Comparison of ENCODE assay signal across 9 mouse cellular contexts in genomic region chr12:102703111-102703412, GRCm38 (mm10). TPM values are rescaled to one million over a fixed set of nuclear protein-coding genes. Genes with fewer than 3 reads are reported as not detected.
DNase-seq lines count a peak whose midpoint lies in the region; ATAC-seq and TF ChIP-seq lines count a peak whose summit lies in the region.
"Had no signal": no experiment of that assay in that cellular context is flagged by ENCODE, and none has a peak within 500 bp of the region (broad histone marks: within the 10 kb centered on the region; RNA-seq: fewer than 3 reads in every experiment).

No protein-coding gene starts in this region.

- 4% methylated on average over 4 of the region's 4 CpGs for WGBS in hindbrain, embryonic 14.5 days
- 6% methylated on average over 4 of the region's 4 CpGs for WGBS in lung, embryonic 16.5 days

- peak overlapping the region; percentile 97 for H3K4me3 ChIP-seq in gastrocnemius, adult 2 months
- peak overlapping the region; percentile 90 for H3K4me3 ChIP-seq in E14TG2a.4 (replicated peaks; ENCODE audit: low read length)
- peak overlapping the region; percentile 49 for H3K4me3 ChIP-seq in cortical plate, adult 2 months (ENCODE audit: insufficient read depth, low read length)
- peak overlapping the region; percentile 65 for H3K4me3 ChIP-seq in hindbrain, embryonic 14.5 days (replicated peaks; ENCODE audit: low read length)
- H3K4me3 ChIP-seq in lung, embryonic 16.5 days (ENCODE audit: low read length) = peak overlapping the region; percentile 79

- peaks cover 14% of the 10 kb centered on the region for H3K36me3 ChIP-seq in E14TG2a.4 (ENCODE audit: insufficient read depth, low read length)
- no peaks in the 10 kb centered on the region for H3K36me3 ChIP-seq in hindbrain, embryonic 14.5 days (replicated peaks; ENCODE audit: control insufficient read depth, insufficient read depth)
- no peaks in the 10 kb centered on the region for H3K36me3 ChIP-seq in lung, embryonic 16.5 days (ENCODE audit: control insufficient read depth, insufficient read depth, low read length)

- peak overlapping the region; percentile 91 for H3K27ac ChIP-seq in gastrocnemius, adult 2 months
- H3K27ac ChIP-seq in cortical plate, adult 2 months (ENCODE audit: insufficient read depth, low read length) = no peak overlapping the region
- H3K27ac ChIP-seq in hindbrain, embryonic 14.5 days = peak overlapping the region; percentile 38
- peak overlapping the region; percentile 55 for H3K27ac ChIP-seq in lung, embryonic 16.5 days (ENCODE audit: low read length)

- ATAC-seq in hindbrain, embryonic 14.5 days (ENCODE audit: low FRiP score) = no peak
- no peak for ATAC-seq in lung, embryonic 16.5 days (ENCODE audit: low read depth)
- ATAC-seq: Patski had no signal

- peak overlapping the region; percentile 80 for H3K4me2 ChIP-seq in hindbrain, embryonic 14.5 days (replicated peaks)
- H3K4me2 ChIP-seq in lung, embryonic 16.5 days (ENCODE audit: low read depth, low read length) = peak overlapping the region; percentile 98

- no peak for TF ChIP-seq POLR2A in cortical plate, adult 2 months (IDR thresholded peaks at IDR 0.05; ENCODE audit: extremely low read depth, insufficient read depth, low read length)

- intact Hi-C loops in gastrocnemius, adult 2 months (cut with DNase I) = loop anchor here (5.0 kb wide), 1 partner anchor 81 kb away; no protein-coding TSS in a partner anchor

- peak overlapping the region; percentile 72; the same call in 1 of the 2 replicates for H3K9ac ChIP-seq in hindbrain, embryonic 14.5 days
- peak overlapping the region; percentile 62; the same call in 1 of the 2 replicates for H3K9ac ChIP-seq in lung, embryonic 16.5 days (ENCODE audit: low read length)

- TF ChIP-seq CTCF in gastrocnemius, adult 2 months (IDR thresholded peaks at IDR 0.05) = peak; percentile 39
- peak; percentile 36 for TF ChIP-seq CTCF in E14TG2a.4 (conservative IDR thresholded peaks at IDR 0.05; ENCODE audit: low read length)
- TF ChIP-seq CTCF in cortical plate, adult 2 months (IDR thresholded peaks at IDR 0.05; ENCODE audit: extremely low read depth, insufficient read depth, low read length) = peak; percentile 30; the same call in 1 of the 2 replicates

- peaks cover 6% of the 10 kb centered on the region; the same call in 1 of the 2 replicates for H3K27me3 ChIP-seq in E14TG2a.4 (ENCODE audit: insufficient read depth, low read length)
- H3K27me3 ChIP-seq in hindbrain, embryonic 14.5 days (ENCODE audit: control insufficient read depth, insufficient read depth, low read length) = no peaks in the 10 kb centered on the region
- H3K27me3 ChIP-seq in lung, embryonic 16.5 days (ENCODE audit: control insufficient read depth, insufficient read depth, low read depth, low read length) = no peaks in the 10 kb centered on the region
- H3K27me3 ChIP-seq: Patski had no signal

- no peak for DNase-seq in gastrocnemius, adult 2 months
- no peak for DNase-seq in gastrocnemius, adult 18-20 months (ENCODE audit: low spot score)
- peak; percentile 60 for DNase-seq in hindbrain, embryonic 14.5 days (ENCODE audit: low spot score)
- DNase-seq in yolk sac, embryonic 10.5 days (ENCODE audit: low spot score) = no peak
- no peak for DNase-seq in natural killer cell, adult 2 months (ENCODE audit: low spot score in 2 of 2)

- no peaks in the 10 kb centered on the region for H3K9me3 ChIP-seq in E14TG2a.4 (ENCODE audit: low read length)
- H3K9me3 ChIP-seq in hindbrain, embryonic 14.5 days (ENCODE audit: control insufficient read depth, low read length) = no peaks in the 10 kb centered on the region
- no peaks in the 10 kb centered on the region for H3K9me3 ChIP-seq in lung, embryonic 16.5 days (ENCODE audit: control insufficient read depth, low read length)

- H3K4me1 ChIP-seq in E14TG2a.4 (replicated peaks; ENCODE audit: low read depth, low read length) = peaks cover 88% of the 10 kb centered on the region
- H3K4me1 ChIP-seq in cortical plate, adult 2 months (ENCODE audit: control insufficient read depth, insufficient read depth, low read length) = peaks cover 20% of the 10 kb centered on the region
- H3K4me1 ChIP-seq in hindbrain, embryonic 14.5 days (replicated peaks; ENCODE audit: control insufficient read depth, insufficient read depth, low read length) = peaks cover 35% of the 10 kb centered on the region
- peaks cover 28% of the 10 kb centered on the region for H3K4me1 ChIP-seq in lung, embryonic 16.5 days (replicated peaks; ENCODE audit: control insufficient read depth, insufficient read depth, low read length)

RNA-seq across cellular contexts. Expression of gene Itpk1, which starts 1.7 kb away (rescaled TPM):
- 1 to 10 TPM; 6.5 to 6.6 TPM for total RNA-seq in gastrocnemius, adult 2 months (2021)
- 1 to 10 TPM; 6.5 to 7.4 TPM for total RNA-seq in gastrocnemius, adult 18-20 months (2021)
- 42.6 and 42.7 TPM in 2 replicates for polyA plus RNA-seq in cortical plate, adult 2 months (2012; rRNA removed)
- polyA plus RNA-seq in hindbrain, embryonic 14.5 days (2014; fragmentation: Nextera tagmentation; extraction: Ambion mirVana) = 31.6 and 35.0 TPM in 2 replicates
- polyA plus RNA-seq in lung, embryonic 16.5 days (2015; fragmentation: Nextera tagmentation; extraction: Ambion mirVana) = 10.6 and 11.8 TPM in 2 replicates

RNA-seq across cellular contexts. Expression of gene Moap1, which starts 40.4 kb away (rescaled TPM):
- 1 to 10 TPM; 4.8 to 5.5 TPM for total RNA-seq in gastrocnemius, adult 2 months (2021)
- total RNA-seq in gastrocnemius, adult 18-20 months (2021) = 1 to 10 TPM; 4.2 to 4.5 TPM
- 10.7 and 11.0 TPM in 2 replicates for polyA plus RNA-seq in cortical plate, adult 2 months (2012; rRNA removed)
- polyA plus RNA-seq in hindbrain, embryonic 14.5 days (2014; fragmentation: Nextera tagmentation; extraction: Ambion mirVana) = 64.6 and 67.3 TPM in 2 replicates
- 22.0 and 24.4 TPM in 2 replicates for polyA plus RNA-seq in lung, embryonic 16.5 days (2015; fragmentation: Nextera tagmentation; extraction: Ambion mirVana)

RNA-seq across cellular contexts. Expression of gene Tmem251, which starts 40.5 kb away (rescaled TPM):
- 1 to 10 TPM; 2.3 to 3.5 TPM for total RNA-seq in gastrocnemius, adult 2 months (2021)
- 1 to 10 TPM; 1.9 to 5.1 TPM for total RNA-seq in gastrocnemius, adult 18-20 months (2021)
- 3.9 and 4.0 TPM in 2 replicates for polyA plus RNA-seq in cortical plate, adult 2 months (2012; rRNA removed)
- 11.9 and 12.8 TPM in 2 replicates for polyA plus RNA-seq in hindbrain, embryonic 14.5 days (2014; fragmentation: Nextera tagmentation; extraction: Ambion mirVana)
- polyA plus RNA-seq in lung, embryonic 16.5 days (2015; fragmentation: Nextera tagmentation; extraction: Ambion mirVana) = 7.4 and 8.0 TPM in 2 replicates

RNA-seq across cellular contexts. Expression of gene Gm28051, which starts 54.5 kb away (rescaled TPM):
- total RNA-seq in gastrocnemius, adult 2 months (2021) = not detected
- total RNA-seq in gastrocnemius, adult 18-20 months (2021) = not detected
- polyA plus RNA-seq in cortical plate, adult 2 months (2012; rRNA removed) = not detected in 2 replicates
- polyA plus RNA-seq in hindbrain, embryonic 14.5 days (2014; fragmentation: Nextera tagmentation; extraction: Ambion mirVana) = not detected in 2 replicates
- polyA plus RNA-seq in lung, embryonic 16.5 days (2015; fragmentation: Nextera tagmentation; extraction: Ambion mirVana) = not detected in 2 replicates
- polyA plus RNA-seq: Patski had no signal

RNA-seq across cellular contexts. Expression of gene Gon7, which starts 54.5 kb away (rescaled TPM):
- total RNA-seq in gastrocnemius, adult 2 months (2021) = 10 to 100 TPM in 1 of 2 experiments, 1 to 10 TPM in 1; 7.7 to 11.3 TPM
- total RNA-seq in gastrocnemius, adult 18-20 months (2021) = 1 to 10 TPM; 8.2 to 9.7 TPM
- 10.8 and 11.2 TPM in 2 replicates for polyA plus RNA-seq in cortical plate, adult 2 months (2012; rRNA removed)
- polyA plus RNA-seq in hindbrain, embryonic 14.5 days (2014; fragmentation: Nextera tagmentation; extraction: Ambion mirVana) = 40.2 and 45.7 TPM in 2 replicates
- 26.4 and 26.9 TPM in 2 replicates for polyA plus RNA-seq in lung, embryonic 16.5 days (2015; fragmentation: Nextera tagmentation; extraction: Ambion mirVana)
